Mouse (Mus musculus) liver, embryonic 13.5 days (tissue): ENCODE results near the gene Tln1. TPM values are rescaled to one million over a fixed set of nuclear protein-coding genes. Genes with fewer than 3 reads are reported as not detected.

Experiments
- ATAC-seq: fragments of 200-750 bp; cut with Nextera tagmentation; 2 replicates; pipeline ENCODE4 v1.8.0; 2017; ENCODE audit warnings: low read depth, mild to moderate bottlenecking, moderate number of reproducible peaks, moderate library complexity
- DNase-seq: peaks from one replicate; pipeline ENCODE4 v3.0.0; 2022
- H3K27ac ChIP-seq: fragments of 300-500 bp; sonication (generic); 2 replicates; pipeline ENCODE4 v1.5.1; 2015; ENCODE audit warnings: moderate library complexity, mild to moderate bottlenecking, inconsistent platforms
- H3K27me3 ChIP-seq: fragments of 300-500 bp; sonication (generic); 2 replicates; pipeline ENCODE4 v1.6.1; 2015; ENCODE audit warnings: mild to moderate bottlenecking, inconsistent platforms
- H3K36me3 ChIP-seq: fragments of 300-500 bp; sonication (generic); 2 replicates; pipeline ENCODE4 v1.6.1; 2015; ENCODE audit warnings: mild to moderate bottlenecking, inconsistent platforms
- H3K4me1 ChIP-seq: fragments of 300-500 bp; sonication (generic); replicated peaks from 2 replicates; pipeline ENCODE4 v1.6.1; 2015; ENCODE audit warnings: inconsistent platforms
- H3K4me2 ChIP-seq: fragments of 300-500 bp; sonication (generic); 2 replicates; pipeline ENCODE4 v1.6.1; 2015; ENCODE audit warnings: inconsistent platforms, mild to moderate bottlenecking, moderate library complexity
- H3K4me3 ChIP-seq: fragments of 300-500 bp; sonication (generic); replicated peaks from 2 replicates; pipeline ENCODE4 v1.5.1; 2015; ENCODE audit warnings: mild to moderate bottlenecking, inconsistent platforms
- H3K9ac ChIP-seq: fragments of 300-500 bp; sonication (generic); 2 replicates; pipeline ENCODE4 v1.6.1; 2015; ENCODE audit warnings: mild to moderate bottlenecking, inconsistent platforms
- H3K9me3 ChIP-seq: fragments of 300-500 bp; sonication (generic); replicated peaks from 2 replicates; pipeline ENCODE4 v1.6.1; 2016; ENCODE audit warnings: inconsistent platforms
- WGBS: fragments of 180-500 bp; shearing (Covaris S2); methylation state at CpG from one replicate; pipeline ENCODE4 v1.1.7; 2015; ENCODE audit not compliant: insufficient replicate concordance; 5-methylcytosine and 5-hydroxymethylcytosine counted together
- polyA plus RNA-seq: library from polyadenylated mRNA; unstranded; fragments of >200 nt; fragmentation: Nextera tagmentation; extraction: Ambion mirVana; gene quantifications from 2 replicates; pipeline ENCODE4 v1.2.1, GENCODE M21; 2015

Gene Tln1
- polyA plus RNA-seq, 1 experiment from 2014 or later = 38.6 TPM

DNA sequence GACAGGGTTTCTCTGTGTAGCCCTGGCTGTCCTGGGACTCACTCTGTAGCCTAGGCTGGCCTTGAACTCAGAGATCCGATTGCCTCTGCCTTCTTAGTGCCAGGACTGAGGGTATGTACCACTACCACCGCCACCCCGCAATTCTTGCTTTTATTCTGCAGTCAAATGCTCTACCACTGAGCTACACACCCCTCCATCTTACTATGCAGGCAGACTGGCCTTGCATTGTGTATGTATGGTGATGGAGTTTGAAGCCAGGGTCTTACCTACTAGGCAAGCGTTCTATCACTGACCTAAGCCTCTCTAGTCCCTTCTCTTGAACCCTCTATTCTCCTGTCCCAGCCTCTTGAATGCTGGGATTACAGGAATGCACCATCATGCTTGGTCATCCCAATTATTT, 49.2 kb downstream of the Tln1 start:
- WGBS = 68% methylated on average over 4 of the region's 4 CpGs
- DNase-seq (no peak), ATAC-seq (no peak)
- H3K4me1 ChIP-seq = peaks cover 22% of the 10 kb centered on the region
- H3K27me3 ChIP-seq = 0 out of 2 replicates have a peak, but pooled peaks cover 4% of the 10 kb centered on the region
- H3K36me3 ChIP-seq = no peaks in the 10 kb centered on the region
- H3K4me3 ChIP-seq = no peak overlapping the region
- no peaks in the 10 kb centered on the region for H3K9me3 ChIP-seq
- no peak overlapping the region for H3K9ac ChIP-seq
- H3K4me2 ChIP-seq = no peak overlapping the region
- H3K27ac ChIP-seq = no peak overlapping the region

DNA sequence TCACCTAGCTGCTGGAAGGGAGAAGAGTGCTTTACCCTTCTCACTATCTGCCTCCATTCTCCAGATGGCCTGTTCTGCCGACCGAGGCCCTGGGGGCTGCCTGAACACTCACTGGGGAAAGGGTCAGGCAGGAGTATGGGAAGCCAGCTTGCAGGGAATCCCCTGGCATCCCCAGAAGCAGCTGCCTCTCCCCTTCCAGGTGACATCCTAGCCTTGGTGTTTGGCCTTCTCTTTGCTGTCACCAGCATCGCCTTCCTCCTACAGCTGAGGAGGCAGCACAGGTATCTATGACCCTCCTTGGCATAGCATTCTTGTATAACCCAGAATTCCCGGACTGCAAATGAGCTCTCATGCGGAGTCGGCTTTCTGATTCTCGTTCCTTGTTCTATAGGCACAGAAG, 49.8 kb downstream of the Tln1 start:
- Histone ChIP-seq H3K27me3 (peaks cover 6% of the 10 kb centered on the region; the same call in 1 of the 2 replicates), H3K4me1 (peaks cover 28% of the 10 kb centered on the region), H3K4me2 (no peak overlapping the region), H3K27ac (no peak overlapping the region), H3K4me3 (no peak overlapping the region), H3K36me3 (no peaks in the 10 kb centered on the region), H3K9ac (no peak overlapping the region), H3K9me3 (no peaks in the 10 kb centered on the region)
- DNase-seq (no peak), ATAC-seq (no peak)
- 63% methylated on average over 7 of the region's 7 CpGs for WGBS

DNA sequence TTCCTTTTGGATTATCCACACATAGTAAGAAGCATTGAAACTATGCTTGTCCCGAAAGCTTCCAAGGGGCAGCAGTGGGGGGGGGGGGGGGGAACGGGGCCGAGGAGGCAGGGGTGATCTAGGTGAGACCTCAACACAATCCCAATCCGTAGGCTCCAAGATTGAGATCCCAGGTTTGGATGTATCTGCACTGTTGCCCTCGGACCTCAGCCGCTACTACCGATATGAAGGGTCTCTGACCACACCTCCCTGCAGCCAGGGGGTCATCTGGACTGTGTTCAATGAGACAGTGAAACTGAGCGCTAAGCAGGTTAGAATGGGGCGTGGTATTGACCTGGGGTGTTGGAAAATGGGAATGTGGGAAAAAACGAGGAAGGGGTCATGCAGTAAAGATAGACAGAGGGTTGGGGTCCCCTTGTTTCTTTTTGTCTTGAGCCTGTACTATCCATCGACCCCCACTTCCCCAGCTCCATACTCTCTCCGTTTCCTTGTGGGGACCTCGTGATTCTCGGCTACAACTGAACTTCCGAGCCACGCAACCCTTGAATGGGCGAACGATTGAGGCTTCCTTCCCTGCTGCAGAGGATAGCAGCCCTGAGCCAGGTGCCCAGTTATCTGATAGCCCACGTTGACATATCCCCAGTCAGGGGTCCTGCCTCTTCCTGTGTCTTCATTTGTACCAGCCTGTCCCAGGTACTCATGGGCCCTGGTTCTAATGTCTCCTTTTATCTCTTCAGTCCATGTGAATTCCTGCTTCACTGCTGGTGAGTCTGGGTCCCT, 50.6 kb downstream of the Tln1 start:
- H3K36me3 ChIP-seq = no peaks in the 10 kb centered on the region
- peaks cover 13% of the 10 kb centered on the region; the same call in 1 of the 2 replicates for H3K27me3 ChIP-seq
- DNase-seq (no peak), ATAC-seq (no peak)
- no peak overlapping the region for H3K4me2 ChIP-seq
- H3K4me1 ChIP-seq = peaks cover 32% of the 10 kb centered on the region
- H3K27ac ChIP-seq = no peak overlapping the region
- H3K9ac ChIP-seq = no peak overlapping the region
- H3K4me3 ChIP-seq = no peak overlapping the region
- no peaks in the 10 kb centered on the region for H3K9me3 ChIP-seq
- 65% methylated on average over 19 of the region's 19 CpGs for WGBS

DNA sequence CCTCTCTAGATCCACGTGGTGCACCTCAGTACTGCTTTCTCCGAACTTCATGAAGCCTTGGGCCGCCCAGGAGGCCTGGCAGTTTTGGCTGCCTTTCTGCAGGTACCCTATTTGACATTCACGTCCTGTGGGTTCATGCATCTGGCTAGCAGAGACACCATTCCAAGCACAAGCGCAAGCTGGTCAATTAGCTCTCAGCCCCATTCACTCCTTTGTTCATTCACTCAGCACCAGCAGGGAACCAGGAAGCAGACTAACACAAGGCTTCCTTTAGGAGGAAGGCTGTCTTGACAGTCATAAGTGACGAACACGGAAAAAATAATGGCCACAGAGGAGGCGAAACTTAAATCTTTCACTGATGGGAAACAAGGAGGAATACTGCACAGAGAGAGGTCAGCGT, 53.4 kb downstream of the Tln1 start:
- Histone ChIP-seq H3K4me3 (peak overlapping the region; percentile 61), H3K27me3 (peaks cover 16% of the 10 kb centered on the region; the same call in 1 of the 2 replicates), H3K4me1 (peaks cover 27% of the 10 kb centered on the region), H3K27ac (no peak overlapping the region), H3K9me3 (no peaks in the 10 kb centered on the region), H3K9ac (peak overlapping the region; percentile 67; the same call in 1 of the 2 replicates), H3K36me3 (no peaks in the 10 kb centered on the region), H3K4me2 (peak overlapping the region; percentile 77)
- 23% methylated on average over 9 of the region's 9 CpGs for WGBS
- no peak for ATAC-seq
- DNase-seq = no peak

DNA sequence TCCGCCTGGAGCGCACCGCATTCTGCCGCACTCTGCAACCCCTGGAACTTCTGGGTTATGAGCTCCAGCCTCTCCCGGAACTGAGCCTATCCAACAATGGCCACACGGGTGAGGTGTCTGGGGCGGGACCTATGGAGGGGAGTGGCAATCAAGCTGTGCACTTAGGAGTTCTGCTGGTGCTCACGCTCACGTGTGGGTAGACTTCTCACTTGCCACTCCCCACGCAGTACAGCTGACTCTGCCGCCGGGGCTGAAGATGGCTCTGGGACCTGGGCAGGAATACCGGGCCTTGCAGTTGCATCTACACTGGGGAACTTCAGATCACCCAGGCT, 53.9 kb downstream of the Tln1 start:
- WGBS = 1% methylated on average over 13 of the region's 13 CpGs
- ATAC-seq = peak; percentile 77
- peak; percentile 61 for DNase-seq
- Histone ChIP-seq H3K4me2 (peak overlapping the region; percentile 77), H3K9me3 (no peaks in the 10 kb centered on the region), H3K9ac (peak overlapping the region; percentile 67), H3K27me3 (peaks cover 16% of the 10 kb centered on the region; the same call in 1 of the 2 replicates), H3K27ac (no peak overlapping the region), H3K4me1 (peaks cover 32% of the 10 kb centered on the region), H3K36me3 (no peaks in the 10 kb centered on the region), H3K4me3 (peak overlapping the region; percentile 61)

DNA sequence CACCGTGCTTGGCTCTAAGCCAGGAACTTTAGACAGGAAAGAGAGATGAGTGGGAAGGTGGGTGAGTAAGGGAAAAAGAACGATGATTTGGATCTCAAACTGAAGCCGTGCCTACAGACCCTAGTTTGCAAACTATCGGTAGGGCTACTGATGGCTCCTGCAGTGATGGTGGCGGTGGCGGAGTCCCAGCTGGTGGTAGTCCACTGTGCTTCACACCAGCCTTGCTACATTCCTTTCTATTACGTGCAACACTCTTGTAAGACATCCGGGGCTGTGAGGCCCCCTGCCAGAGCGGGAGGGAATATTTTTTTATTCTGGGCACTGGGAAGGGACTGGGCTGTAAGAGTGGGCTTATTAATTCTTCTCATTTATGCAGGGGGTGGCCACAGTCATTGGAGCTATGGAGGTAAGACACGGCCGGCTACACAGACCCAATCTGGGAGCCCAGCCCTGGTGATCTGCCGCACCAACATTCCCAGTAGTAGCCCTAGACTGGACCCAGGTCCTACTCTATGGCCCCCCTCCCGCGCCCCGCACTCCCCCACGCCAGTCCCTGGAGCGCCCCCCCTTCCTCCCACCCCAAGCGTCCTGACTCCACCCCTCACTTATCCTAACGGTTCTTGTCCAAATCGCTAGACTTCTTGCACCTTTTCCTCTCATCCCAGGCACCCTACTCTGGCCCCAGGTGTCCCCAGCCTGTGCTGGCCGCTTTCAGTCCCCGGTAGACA, 54.4 kb downstream of the Tln1 start:
- WGBS = 6% methylated on average over 21 of the region's 22 CpGs
- Histone ChIP-seq H3K4me1 (peaks cover 33% of the 10 kb centered on the region), H3K27ac (no peak overlapping the region), H3K4me2 (peak overlapping the region; percentile 77), H3K36me3 (no peaks in the 10 kb centered on the region), H3K9ac (peak overlapping the region; percentile 67), H3K4me3 (peak overlapping the region; percentile 61), H3K9me3 (no peaks in the 10 kb centered on the region), H3K27me3 (peaks cover 16% of the 10 kb centered on the region; the same call in 1 of the 2 replicates)
- ATAC-seq (peak; percentile 57), DNase-seq (no peak)

DNA sequence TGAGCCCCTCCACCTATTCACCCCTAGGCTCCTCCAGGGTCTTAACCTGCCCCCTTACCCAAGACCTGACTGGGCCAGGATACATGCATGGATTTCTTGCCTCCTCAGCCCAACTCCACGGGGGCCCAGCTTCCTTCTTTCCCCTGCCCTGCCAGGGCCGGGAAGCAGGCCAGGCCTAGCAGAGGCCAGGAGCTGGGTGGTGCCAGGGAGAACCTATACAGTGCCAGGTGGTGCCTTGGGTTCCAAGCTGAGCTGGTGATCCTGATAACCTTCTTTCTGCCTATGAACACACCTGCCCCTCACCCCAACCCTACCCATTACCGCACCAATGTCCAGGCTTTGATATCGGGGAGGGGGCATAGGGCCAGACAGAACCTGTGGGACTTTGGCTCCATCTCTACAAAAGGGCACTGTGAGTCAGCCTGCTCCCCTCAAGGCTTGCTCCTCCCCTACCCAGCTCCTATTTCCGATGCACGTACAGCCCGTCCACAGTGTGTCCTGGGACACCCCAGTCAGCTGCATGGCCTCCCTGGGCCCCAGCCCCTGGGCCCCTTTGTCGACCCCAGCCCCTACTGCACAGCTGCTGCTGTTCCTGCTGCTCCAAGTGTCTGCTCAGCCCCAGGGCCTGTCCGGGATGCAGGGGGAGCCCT, 55.8 kb downstream of the Tln1 start, which contains the start of gene Car9:
Gene Car9 (plus strand): TSS at position 431 of the 650 bp plus-strand sequence.
- peak within 1 kb of the TSS; percentile 61 for H3K4me3 ChIP-seq
- H3K27me3 ChIP-seq = peaks cover 12% of the 10 kb centered on the region; the same call in 1 of the 2 replicates
- DNase-seq = no peak
- no peak within 1 kb of the TSS for H3K9ac ChIP-seq
- no peaks in the 10 kb centered on the region for H3K36me3 ChIP-seq
- peaks cover 33% of the 10 kb centered on the region for H3K4me1 ChIP-seq
- H3K4me2 ChIP-seq = peak within 1 kb of the TSS; percentile 77
- no peak within 1 kb of the TSS for H3K27ac ChIP-seq
- no peak for ATAC-seq
- 69% methylated on average over 9 of the region's 9 CpGs for WGBS
- no peaks in the 10 kb centered on the region for H3K9me3 ChIP-seq

DNA sequence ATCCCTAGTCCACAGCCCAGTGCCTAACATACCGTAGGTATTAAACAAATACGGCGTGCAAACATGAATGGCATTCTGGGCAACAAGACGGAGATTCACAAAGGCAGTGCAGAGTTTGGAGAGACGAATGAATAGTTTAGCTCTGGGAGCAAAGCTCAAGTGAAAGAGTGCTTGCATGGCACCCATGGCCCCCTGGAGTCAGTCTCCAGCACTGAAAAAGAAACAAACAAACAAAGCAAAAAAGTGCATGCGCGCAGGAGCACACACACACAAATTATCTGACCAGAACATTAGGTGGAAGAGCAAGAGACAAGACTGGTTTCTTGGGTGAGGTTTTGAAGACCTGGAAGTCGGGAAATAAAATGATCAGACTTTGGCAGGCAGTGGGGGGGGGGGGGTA, 56.4 kb downstream of the Tln1 start:
- ATAC-seq = no peak

DNA sequence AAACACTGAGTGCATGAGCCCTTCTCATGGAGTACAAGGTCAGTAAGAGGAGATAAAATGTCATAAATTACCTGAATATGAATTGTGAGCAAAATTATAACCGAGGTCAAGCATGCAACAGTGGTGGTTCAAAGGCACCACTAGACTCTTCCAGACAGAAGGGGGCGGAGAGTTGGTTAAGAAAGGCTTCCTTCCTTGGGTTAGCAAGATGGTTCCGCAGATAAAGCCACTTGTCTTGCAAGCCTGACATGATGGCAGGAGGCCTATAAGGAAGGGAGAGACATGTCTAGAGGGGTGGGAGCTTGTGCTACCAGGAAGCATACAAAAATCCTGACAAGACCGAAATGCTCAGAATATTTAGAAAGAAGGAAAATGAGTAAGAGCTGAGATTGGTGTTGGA, 58.2 kb downstream of the Tln1 start:
- Histone ChIP-seq H3K9ac (no peak overlapping the region), H3K4me3 (no peak overlapping the region), H3K27ac (no peak overlapping the region), H3K4me1 (peaks cover 39% of the 10 kb centered on the region), H3K27me3 (peaks cover 12% of the 10 kb centered on the region), H3K36me3 (no peaks in the 10 kb centered on the region), H3K9me3 (no peaks in the 10 kb centered on the region), H3K4me2 (no peak overlapping the region)
- DNase-seq (no peak), ATAC-seq (no peak)
- WGBS = 23% methylated on average over 4 of the region's 4 CpGs

More for the DNA sequence above, 56.4 kb downstream of the Tln1 start:
- Histone ChIP-seq H3K4me1 (peaks cover 33% of the 10 kb centered on the region), H3K27ac (no peak overlapping the region), H3K9ac (no peak overlapping the region), H3K4me2 (no peak overlapping the region), H3K9me3 (no peaks in the 10 kb centered on the region), H3K27me3 (peaks cover 12% of the 10 kb centered on the region), H3K4me3 (no peak overlapping the region), H3K36me3 (no peaks in the 10 kb centered on the region)
- 78% methylated on average over 8 of the region's 8 CpGs for WGBS
- DNase-seq = no peak

DNA sequence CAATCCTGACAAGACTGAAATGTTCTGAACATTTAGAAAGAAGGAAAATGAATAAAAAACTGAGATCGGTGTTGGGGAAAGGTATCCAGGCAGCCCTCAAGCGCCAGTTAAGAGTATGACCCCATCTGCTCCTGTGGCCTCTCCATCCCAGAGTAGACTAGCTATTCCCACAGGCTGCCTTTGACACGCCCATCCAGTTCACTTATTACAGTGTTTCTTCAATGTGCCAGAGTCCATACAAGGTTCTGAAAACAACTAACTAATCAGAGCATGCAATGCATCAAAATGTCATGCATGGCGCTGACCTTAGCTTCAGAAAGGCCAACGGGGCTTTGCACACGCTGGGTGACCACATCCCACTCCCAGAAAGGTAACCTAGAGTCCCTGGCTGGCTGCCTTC, 59.0 kb downstream of the Tln1 start:
- H3K27me3 ChIP-seq = peaks cover 12% of the 10 kb centered on the region
- WGBS = 67% methylated on average over 6 of the region's 6 CpGs
- H3K4me1 ChIP-seq = peaks cover 38% of the 10 kb centered on the region
- H3K27ac ChIP-seq = no peak overlapping the region
- ATAC-seq = no peak
- H3K9me3 ChIP-seq = no peaks in the 10 kb centered on the region
- no peaks in the 10 kb centered on the region for H3K36me3 ChIP-seq
- no peak for DNase-seq
- H3K4me2 ChIP-seq = no peak overlapping the region
- no peak overlapping the region for H3K4me3 ChIP-seq
- no peak overlapping the region for H3K9ac ChIP-seq

DNA sequence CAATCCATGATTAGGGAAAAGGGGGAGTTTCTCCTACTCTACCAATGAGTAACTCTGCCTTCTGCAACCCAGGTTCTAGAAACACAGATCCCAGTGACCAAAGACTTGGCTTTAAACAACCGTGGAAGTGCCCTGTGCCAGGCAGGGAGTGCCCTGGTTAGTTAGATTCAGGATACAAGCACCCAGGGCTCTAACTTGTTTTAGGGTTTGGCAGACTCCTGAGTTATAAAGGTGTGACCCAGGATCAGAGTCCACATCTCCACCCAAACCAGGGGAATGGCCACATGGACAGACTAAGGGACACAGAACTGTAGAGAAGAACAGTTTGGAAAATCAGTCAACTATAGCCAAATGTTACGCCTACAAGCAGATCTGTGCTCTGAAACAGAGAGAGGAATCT, 59.5 kb downstream of the Tln1 start:
- peaks cover 12% of the 10 kb centered on the region for H3K27me3 ChIP-seq
- H3K4me1 ChIP-seq = peaks cover 38% of the 10 kb centered on the region
- WGBS = 69% methylated on average over 2 of the region's 2 CpGs
- no peak overlapping the region for H3K4me2 ChIP-seq
- no peak overlapping the region for H3K4me3 ChIP-seq
- DNase-seq = no peak
- no peak for ATAC-seq
- H3K27ac ChIP-seq = no peak overlapping the region
- no peaks in the 10 kb centered on the region for H3K9me3 ChIP-seq
- no peaks in the 10 kb centered on the region for H3K36me3 ChIP-seq
- H3K9ac ChIP-seq = no peak overlapping the region
